Mouse (Mus musculus): Measurements from ENCODE around the gene Cfap99. TPM values are rescaled to one million over a fixed set of nuclear protein-coding genes. Genes with fewer than 3 reads are reported as not detected.

Gene Cfap99
- polyA plus RNA-seq, 1 experiment = 1.7 TPM

GRCm38 (mm10) chr5:34289286-34289685 lies 886 bp downstream of the Cfap99 start:
- Histone ChIP-seq H3K27me3 (ENCODE audit: control insufficient read depth, insufficient read depth, low read length) (no peaks in the 10 kb centered on the region), H3K4me3 (replicated peaks; ENCODE audit: insufficient read depth, low read depth, low read length) (no peak overlapping the region), H3K27ac (ENCODE audit: insufficient read depth, low read length) (no peak overlapping the region), H3K4me1 (ENCODE audit: control insufficient read depth, insufficient read depth, low read length) (peaks cover 9% of the 10 kb centered on the region; the same call in 1 of the 2 replicates)
- DNase-seq = peak; percentile 29 to 34
- 38% methylated on average over 2 of the region's 2 CpGs for WGBS
- TF ChIP-seq POLR2A (IDR thresholded peaks at IDR 0.05; ENCODE audit: borderline replicate concordance, insufficient read depth, low read length) (no peak), CTCF (IDR thresholded peaks at IDR 0.05; ENCODE audit: borderline replicate concordance, insufficient read depth, low read depth, low read length) (no peak)

GRCm38 (mm10) chr5:34293363-34293762 lies 5.0 kb downstream of the Cfap99 start:
- TF ChIP-seq POLR2A (IDR thresholded peaks at IDR 0.05; ENCODE audit: borderline replicate concordance, insufficient read depth, low read length) = no peak
- TF ChIP-seq CTCF (IDR thresholded peaks at IDR 0.05; ENCODE audit: borderline replicate concordance, insufficient read depth, low read depth, low read length) = peak; percentile 15; the same call in 1 of the 2 replicates
- Histone ChIP-seq H3K4me3 (replicated peaks; ENCODE audit: insufficient read depth, low read depth, low read length) (no peak overlapping the region), H3K27me3 (ENCODE audit: control insufficient read depth, insufficient read depth, low read length) (no peaks in the 10 kb centered on the region), H3K27ac (ENCODE audit: insufficient read depth, low read length) (no peak overlapping the region), H3K4me1 (ENCODE audit: control insufficient read depth, insufficient read depth, low read length) (peaks cover under 1% of the 10 kb centered on the region; the same call in 1 of the 2 replicates)
- DNase-seq = no peak
- WGBS = 83% methylated on average over 6 of the region's 6 CpGs

- H3K27ac ChIP-seq (ENCODE audit: insufficient read depth, low read length) = no peak overlapping the region
- H3K4me3 ChIP-seq (replicated peaks; ENCODE audit: insufficient read depth, low read depth, low read length) = no peak overlapping the region
- no peaks in the 10 kb centered on the region for H3K27me3 ChIP-seq (ENCODE audit: control insufficient read depth, insufficient read depth, low read length)
- 45% methylated on average over 2 of the region's 2 CpGs for WGBS
- DNase-seq = no peak
- H3K4me1 ChIP-seq (ENCODE audit: control insufficient read depth, insufficient read depth, low read length) = peaks cover 11% of the 10 kb centered on the region
- TF ChIP-seq CTCF (IDR thresholded peaks at IDR 0.05; ENCODE audit: borderline replicate concordance, insufficient read depth, low read depth, low read length) (no peak), POLR2A (IDR thresholded peaks at IDR 0.05; ENCODE audit: borderline replicate concordance, insufficient read depth, low read length) (no peak)
These were observed 6.3 kb downstream of the Cfap99 start for GRCm38 (mm10) chr5:34294696-34295095.

- 79% methylated on average over 2 of the region's 2 CpGs for WGBS
- no peak overlapping the region for H3K27ac ChIP-seq (ENCODE audit: insufficient read depth, low read length)
- no peak overlapping the region for H3K4me3 ChIP-seq (replicated peaks; ENCODE audit: insufficient read depth, low read depth, low read length)
- peaks cover 11% of the 10 kb centered on the region for H3K4me1 ChIP-seq (ENCODE audit: control insufficient read depth, insufficient read depth, low read length)
- TF ChIP-seq CTCF (IDR thresholded peaks at IDR 0.05; ENCODE audit: borderline replicate concordance, insufficient read depth, low read depth, low read length) = no peak
- TF ChIP-seq POLR2A (IDR thresholded peaks at IDR 0.05; ENCODE audit: borderline replicate concordance, insufficient read depth, low read length) = no peak
- no peaks in the 10 kb centered on the region for H3K27me3 ChIP-seq (ENCODE audit: control insufficient read depth, insufficient read depth, low read length)
- no peak for DNase-seq
These were observed 6.7 kb downstream of the Cfap99 start for GRCm38 (mm10) chr5:34295141-34295540.

- Histone ChIP-seq H3K27ac (ENCODE audit: insufficient read depth, low read length) (no peak overlapping the region), H3K27me3 (ENCODE audit: control insufficient read depth, insufficient read depth, low read length) (no peaks in the 10 kb centered on the region), H3K4me3 (replicated peaks; ENCODE audit: insufficient read depth, low read depth, low read length) (no peak overlapping the region), H3K4me1 (ENCODE audit: control insufficient read depth, insufficient read depth, low read length) (peaks cover 11% of the 10 kb centered on the region)
- DNase-seq = no peak
- WGBS = 70% methylated on average over 4 of the region's 4 CpGs
- TF ChIP-seq POLR2A (IDR thresholded peaks at IDR 0.05; ENCODE audit: borderline replicate concordance, insufficient read depth, low read length) = no peak
- no peak for TF ChIP-seq CTCF (IDR thresholded peaks at IDR 0.05; ENCODE audit: borderline replicate concordance, insufficient read depth, low read depth, low read length)
These were observed 9.7 kb downstream of the Cfap99 start for GRCm38 (mm10) chr5:34298061-34298460.

GRCm38 (mm10) chr5:34298937-34299535 lies 10.6 kb downstream of the Cfap99 start:
- DNase-seq = peak; percentile 33 to 47
- TF ChIP-seq POLR2A (IDR thresholded peaks at IDR 0.05; ENCODE audit: borderline replicate concordance, insufficient read depth, low read length) = no peak
- TF ChIP-seq CTCF (IDR thresholded peaks at IDR 0.05; ENCODE audit: borderline replicate concordance, insufficient read depth, low read depth, low read length) = no peak
- Histone ChIP-seq H3K27me3 (ENCODE audit: control insufficient read depth, insufficient read depth, low read length) (no peaks in the 10 kb centered on the region), H3K4me1 (ENCODE audit: control insufficient read depth, insufficient read depth, low read length) (peaks cover 11% of the 10 kb centered on the region), H3K27ac (ENCODE audit: insufficient read depth, low read length) (no peak overlapping the region), H3K4me3 (replicated peaks; ENCODE audit: insufficient read depth, low read depth, low read length) (no peak overlapping the region)
- WGBS = 31% methylated on average over 10 of the region's 10 CpGs

GRCm38 (mm10) chr5:34302377-34302776 lies 14.0 kb downstream of the Cfap99 start:
- H3K4me3 ChIP-seq (replicated peaks; ENCODE audit: insufficient read depth, low read depth, low read length) = no peak overlapping the region
- 43% methylated on average over 7 of the region's 7 CpGs for WGBS
- H3K4me1 ChIP-seq (ENCODE audit: control insufficient read depth, insufficient read depth, low read length) = peaks cover 11% of the 10 kb centered on the region
- DNase-seq = no peak
- TF ChIP-seq CTCF (IDR thresholded peaks at IDR 0.05; ENCODE audit: borderline replicate concordance, insufficient read depth, low read depth, low read length) = no peak
- no peak for TF ChIP-seq POLR2A (IDR thresholded peaks at IDR 0.05; ENCODE audit: borderline replicate concordance, insufficient read depth, low read length)
- H3K27ac ChIP-seq (ENCODE audit: insufficient read depth, low read length) = no peak overlapping the region
- no peaks in the 10 kb centered on the region for H3K27me3 ChIP-seq (ENCODE audit: control insufficient read depth, insufficient read depth, low read length)

GRCm38 (mm10) chr5:34309016-34309415 lies 20.6 kb downstream of the Cfap99 start:
- no peaks in the 10 kb centered on the region for H3K4me1 ChIP-seq (ENCODE audit: control insufficient read depth, insufficient read depth, low read length)
- H3K4me3 ChIP-seq (replicated peaks; ENCODE audit: insufficient read depth, low read depth, low read length) = no peak overlapping the region
- no peaks in the 10 kb centered on the region for H3K27me3 ChIP-seq (ENCODE audit: control insufficient read depth, insufficient read depth, low read length)
- TF ChIP-seq CTCF (IDR thresholded peaks at IDR 0.05; ENCODE audit: borderline replicate concordance, insufficient read depth, low read depth, low read length) = no peak
- no peak for TF ChIP-seq POLR2A (IDR thresholded peaks at IDR 0.05; ENCODE audit: borderline replicate concordance, insufficient read depth, low read length)
- DNase-seq = no peak
- WGBS = 47% methylated on average over 3 of the region's 3 CpGs
- H3K27ac ChIP-seq (ENCODE audit: insufficient read depth, low read length) = no peak overlapping the region
